Mouse (Mus musculus) midbrain, embryonic 14.5 days (tissue): Measurements from ENCODE around the gene Srgap2. TPM values are rescaled to one million over a fixed set of nuclear protein-coding genes. Genes with fewer than 3 reads are reported as not detected.

Experiments
- ATAC-seq: fragments of 200-750 bp; cut with Nextera tagmentation; 2 replicates; pipeline ENCODE4 v1.8.0; 2017; ENCODE audit warnings: moderate number of reproducible peaks, moderate library complexity; ENCODE audit not compliant: low FRiP score, low TSS enrichment
- DNase-seq: peaks from one replicate; pipeline ENCODE4 v3.0.0-alpha.2; 2015
- H3K27ac ChIP-seq: fragments of 300-500 bp; sonication (generic); replicated peaks from 2 replicates; pipeline ENCODE4 v1.5.1; 2014; ENCODE audit warnings: mild to moderate bottlenecking, low read depth, low read length, moderate library complexity
- H3K27me3 ChIP-seq: fragments of 300-500 bp; sonication (generic); 2 replicates; pipeline ENCODE4 v1.6.1; 2014; ENCODE audit warnings: low read length, control low read depth, mixed read lengths; ENCODE audit not compliant: control insufficient read depth, insufficient read depth
- H3K36me3 ChIP-seq: fragments of 300-500 bp; sonication (generic); 2 replicates; pipeline ENCODE4 v1.6.1; 2014; ENCODE audit warnings: low read length, control low read depth; ENCODE audit not compliant: control insufficient read depth, insufficient read depth
- H3K4me1 ChIP-seq: fragments of 300-500 bp; sonication (generic); 2 replicates; pipeline ENCODE4 v1.6.1; 2014; ENCODE audit warnings: mild to moderate bottlenecking, antibody characterized with exemption, low read length, control low read depth; ENCODE audit not compliant: control insufficient read depth, insufficient read depth
- H3K4me2 ChIP-seq: fragments of 300-500 bp; sonication (generic); 2 replicates; pipeline ENCODE4 v1.6.1; 2014; ENCODE audit warnings: mild to moderate bottlenecking, low read length, moderate library complexity
- H3K4me3 ChIP-seq: fragments of 300-500 bp; sonication (generic); replicated peaks from 2 replicates; pipeline ENCODE4 v1.5.1; 2014; ENCODE audit warnings: low read depth, low read length
- H3K9ac ChIP-seq: fragments of 300-500 bp; sonication (generic); replicated peaks from 2 replicates; pipeline ENCODE4 v1.6.1; 2014; ENCODE audit warnings: mild to moderate bottlenecking, low read length, moderate library complexity
- H3K9me3 ChIP-seq: fragments of 300-500 bp; sonication (generic); 2 replicates; pipeline ENCODE4 v1.6.1; 2016; ENCODE audit warnings: low read length, control low read depth, mixed read lengths; ENCODE audit not compliant: control insufficient read depth
- whole genome bisulfite sequencing: fragments of 180-500 bp; shearing (Covaris S2); extraction: QIAGEN DNeasy Blood & Tissue Kit; methylation state at CpG from one replicate; pipeline ENCODE4 v1.1.7; 2014; 5-methylcytosine and 5-hydroxymethylcytosine counted together
- microRNA-seq: library from miRNA; unstranded; fragments of <30 nt; microRNA quantifications from one replicate; pipeline ENCODE4, GENCODE M21; 2016
- polyA plus RNA-seq: library from polyadenylated mRNA; unstranded; fragments of >200 nt; fragmentation: Nextera tagmentation; extraction: Ambion mirVana; gene quantifications from 2 replicates; pipeline ENCODE4 v1.2.1, GENCODE M21; 2014

Gene Srgap2
- polyA plus RNA-seq, 1 experiment from 2014 or later = 30.8 TPM

- DNase-seq = peak; percentile 50
- Histone ChIP-seq H3K9ac (peak overlapping the region; percentile 81), H3K9me3 (no peaks in the 10 kb centered on the region), H3K27me3 (peaks cover 28% of the 10 kb centered on the region), H3K4me2 (peak overlapping the region; percentile 95), H3K36me3 (no peaks in the 10 kb centered on the region), H3K27ac (0 out of 2 replicates have a peak overlapping the region, but pooled peaks have one; percentile 8), H3K4me3 (peak overlapping the region; percentile 74), H3K4me1 (peaks cover 8% of the 10 kb centered on the region; the same call in 1 of the 2 replicates)
- ATAC-seq = peak; percentile 12; the same call in 1 of the 2 replicates
- under 1% methylated on average over 57 of the region's 57 CpGs for WGBS
Observed at GRCm38 (mm10) chr1:131244536-131245088, 282.5 kb downstream of the Srgap2 start.

GRCm38 (mm10) chr1:131242956-131243355 lies 284.2 kb downstream of the Srgap2 start:
- 73% methylated on average over 6 of the region's 6 CpGs for WGBS
- ATAC-seq = no peak
- no peak overlapping the region for H3K9ac ChIP-seq
- peaks cover 11% of the 10 kb centered on the region; the same call in 1 of the 2 replicates for H3K4me1 ChIP-seq
- no peak overlapping the region for H3K4me3 ChIP-seq
- no peak overlapping the region for H3K27ac ChIP-seq
- H3K9me3 ChIP-seq = no peaks in the 10 kb centered on the region
- DNase-seq = no peak
- no peaks in the 10 kb centered on the region for H3K36me3 ChIP-seq
- peaks cover 28% of the 10 kb centered on the region for H3K27me3 ChIP-seq
- H3K4me2 ChIP-seq = no peak overlapping the region

- no peak overlapping the region for H3K4me3 ChIP-seq
- ATAC-seq (no peak), DNase-seq (peak; percentile 38)
- H3K36me3 ChIP-seq = no peaks in the 10 kb centered on the region
- no peak overlapping the region for H3K4me2 ChIP-seq
- H3K9ac ChIP-seq = no peak overlapping the region; the same call in 1 of the 2 replicates
- no peaks in the 10 kb centered on the region for H3K9me3 ChIP-seq
- WGBS = 41% methylated on average over 12 of the region's 12 CpGs
- peaks cover 24% of the 10 kb centered on the region for H3K27me3 ChIP-seq
- peak overlapping the region; percentile 47 for H3K27ac ChIP-seq
- peaks cover 7% of the 10 kb centered on the region; the same call in 1 of the 2 replicates for H3K4me1 ChIP-seq
Observed at GRCm38 (mm10) chr1:131239576-131240193, 287.5 kb downstream of the Srgap2 start.

GRCm38 (mm10) chr1:131238931-131239381 lies 288.2 kb downstream of the Srgap2 start:
- Histone ChIP-seq H3K9ac (no peak overlapping the region), H3K4me3 (no peak overlapping the region), H3K9me3 (no peaks in the 10 kb centered on the region), H3K4me1 (peaks cover 7% of the 10 kb centered on the region; the same call in 1 of the 2 replicates), H3K27ac (peak overlapping the region; percentile 47), H3K27me3 (peaks cover 18% of the 10 kb centered on the region), H3K36me3 (no peaks in the 10 kb centered on the region), H3K4me2 (no peak overlapping the region)
- WGBS = 77% methylated on average over 8 of the region's 8 CpGs
- DNase-seq = no peak
- ATAC-seq = no peak

GRCm38 (mm10) chr1:131236077-131236476 lies 291.1 kb downstream of the Srgap2 start:
- Histone ChIP-seq H3K27ac (no peak overlapping the region), H3K4me2 (no peak overlapping the region), H3K27me3 (no peaks in the 10 kb centered on the region), H3K9ac (no peak overlapping the region), H3K9me3 (no peaks in the 10 kb centered on the region), H3K4me1 (peaks cover 7% of the 10 kb centered on the region; the same call in 1 of the 2 replicates), H3K4me3 (no peak overlapping the region), H3K36me3 (no peaks in the 10 kb centered on the region)
- ATAC-seq (no peak), DNase-seq (no peak)
- WGBS = 77% methylated on average over 7 of the region's 7 CpGs

Small RNA genes within 50 kb of the gene (microRNA-seq; reads per million reads assigned to microRNA genes)
- not detected for gene Gm24273

Other genes with a start within 250 kb of the Srgap2 start
- gene Ikbke, start 247.7 kb downstream of the Srgap2 start, polyA plus RNA-seq = 0.22 and 0.87 TPM in 2 replicates
- 1.4 and 1.8 TPM in 2 replicates for gene Fam72a, start 551 bp upstream of the Srgap2 start, polyA plus RNA-seq
- gene Avpr1b, start 71.9 kb upstream of the Srgap2 start, polyA plus RNA-seq = not detected in 2 replicates
- not detected in 2 replicates for gene Ctse, start 111.0 kb upstream of the Srgap2 start, polyA plus RNA-seq
- gene Rab7b, start 161.3 kb upstream of the Srgap2 start, polyA plus RNA-seq = 0.12 and 1.6 TPM in 2 replicates
- gene Slc26a9, start 216.7 kb upstream of the Srgap2 start, polyA plus RNA-seq = 0.04 and 0.13 TPM in 2 replicates